Mouse (Mus musculus): Measurements from ENCODE around the gene Gm49369.
A peak's percentile ranks its signal among the peaks of the same experiment; 100 is the strongest.

Gene Gm49369

GRCm38 (mm10) chr7:142394261-142395190 is 12.1 kb upstream of the Gm49369 start:
- DNase-seq, result no peak

DNA sequence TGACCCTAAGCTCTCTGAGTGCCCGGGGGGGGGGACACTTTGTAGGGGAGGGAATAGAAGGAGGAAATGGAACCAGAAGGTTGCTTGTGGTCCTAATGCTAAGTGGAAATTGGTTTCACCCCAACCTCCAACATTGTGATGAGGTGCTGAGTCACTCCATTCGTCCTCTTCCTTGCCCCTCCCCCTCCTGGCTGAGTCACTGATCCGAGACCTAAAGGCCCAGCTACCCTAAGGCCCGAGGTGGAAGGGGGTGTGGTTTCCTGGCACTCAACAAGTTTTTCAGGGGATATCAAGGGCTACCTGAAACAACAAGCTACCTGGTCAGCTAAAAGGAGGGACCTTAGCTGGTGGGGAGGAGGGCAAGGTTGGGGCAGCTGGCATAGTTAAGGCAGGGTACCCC is 10.7 kb upstream of the Gm49369 start:
- DNase-seq, result no peak

DNA sequence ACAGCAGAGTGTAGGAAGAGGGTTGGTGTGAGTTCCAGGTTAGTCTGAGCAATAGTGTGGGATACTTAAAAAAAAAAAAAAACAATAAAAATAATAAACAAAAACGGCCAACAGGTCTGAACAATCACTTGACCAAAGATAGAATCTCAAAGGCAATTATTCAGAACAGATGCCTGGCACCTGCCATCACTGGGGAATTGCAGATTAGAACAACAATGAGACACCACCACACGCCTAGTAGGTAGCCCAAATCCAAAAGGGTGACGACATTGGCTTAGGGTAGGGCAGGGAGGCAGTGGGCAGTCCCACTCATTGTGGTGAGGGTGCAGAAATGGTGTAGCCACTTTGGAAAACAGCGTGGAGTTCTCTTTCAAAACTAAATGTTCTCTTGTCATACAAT is 9.1 kb upstream of the Gm49369 start:
- no peak for DNase-seq

DNA sequence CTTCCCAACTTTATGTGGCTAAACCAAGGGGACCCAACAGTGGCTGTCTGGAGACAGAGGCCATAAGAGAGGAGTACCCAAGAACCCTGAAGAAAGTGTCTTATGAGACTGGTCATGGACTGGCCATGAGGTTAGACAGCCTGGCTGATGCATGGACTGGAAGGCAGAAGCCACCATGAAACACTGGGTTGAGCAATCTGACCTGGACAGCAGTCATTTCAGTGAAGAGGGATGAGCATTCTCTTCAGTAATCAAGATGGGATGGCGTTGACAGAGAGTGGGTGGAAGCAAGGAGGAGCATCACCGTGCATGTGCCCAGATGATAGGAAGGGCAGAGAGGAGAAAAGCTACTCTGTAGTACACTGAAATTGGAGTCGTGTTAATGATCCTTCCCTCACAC is 8.6 kb upstream of the Gm49369 start:
- no peak for DNase-seq

- no peak for DNase-seq
These were observed 7.6 kb upstream of the Gm49369 start for GRCm38 (mm10) chr7:142389961-142390650.

DNA sequence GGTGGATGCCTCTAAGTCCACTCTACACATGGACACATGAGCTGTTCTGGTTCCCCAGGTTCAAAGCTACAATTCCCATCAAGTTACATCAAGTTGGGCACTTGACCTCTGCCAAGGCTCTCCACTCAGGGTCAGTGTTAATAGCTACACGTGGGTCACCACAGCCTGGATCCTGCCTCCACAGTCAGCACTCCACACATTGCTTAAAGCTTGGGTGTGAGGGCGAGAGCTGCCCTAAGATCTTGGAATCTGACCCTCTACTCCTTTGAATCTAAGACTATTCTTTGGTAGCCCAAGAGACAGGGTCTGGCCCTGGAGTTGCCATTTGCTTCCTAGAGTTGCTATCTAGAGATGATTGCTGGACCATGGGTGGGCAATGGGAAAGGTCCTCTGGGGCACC is 6.3 kb upstream of the Gm49369 start:
- DNase-seq, result peak; percentile 39

DNA sequence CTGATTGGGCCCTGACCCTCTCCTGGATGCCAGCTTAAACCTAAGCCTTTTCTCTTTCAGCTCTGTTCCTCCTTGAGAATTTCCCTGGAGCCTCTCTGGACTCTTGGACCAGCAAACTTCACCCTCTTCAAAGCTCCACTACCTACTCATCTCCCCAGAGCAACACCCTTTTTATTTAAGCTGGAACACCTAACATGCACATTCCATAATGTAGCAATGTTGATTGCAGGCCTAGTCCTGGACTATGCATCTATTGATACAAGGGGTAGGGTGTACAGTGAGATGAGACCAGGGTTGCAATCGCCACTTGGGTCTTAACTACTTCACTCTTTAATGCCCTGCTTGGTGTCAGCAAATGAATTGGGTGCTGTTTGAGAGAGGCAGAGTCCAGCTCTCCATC is 5.7 kb upstream of the Gm49369 start:
- DNase-seq, result no peak

DNA sequence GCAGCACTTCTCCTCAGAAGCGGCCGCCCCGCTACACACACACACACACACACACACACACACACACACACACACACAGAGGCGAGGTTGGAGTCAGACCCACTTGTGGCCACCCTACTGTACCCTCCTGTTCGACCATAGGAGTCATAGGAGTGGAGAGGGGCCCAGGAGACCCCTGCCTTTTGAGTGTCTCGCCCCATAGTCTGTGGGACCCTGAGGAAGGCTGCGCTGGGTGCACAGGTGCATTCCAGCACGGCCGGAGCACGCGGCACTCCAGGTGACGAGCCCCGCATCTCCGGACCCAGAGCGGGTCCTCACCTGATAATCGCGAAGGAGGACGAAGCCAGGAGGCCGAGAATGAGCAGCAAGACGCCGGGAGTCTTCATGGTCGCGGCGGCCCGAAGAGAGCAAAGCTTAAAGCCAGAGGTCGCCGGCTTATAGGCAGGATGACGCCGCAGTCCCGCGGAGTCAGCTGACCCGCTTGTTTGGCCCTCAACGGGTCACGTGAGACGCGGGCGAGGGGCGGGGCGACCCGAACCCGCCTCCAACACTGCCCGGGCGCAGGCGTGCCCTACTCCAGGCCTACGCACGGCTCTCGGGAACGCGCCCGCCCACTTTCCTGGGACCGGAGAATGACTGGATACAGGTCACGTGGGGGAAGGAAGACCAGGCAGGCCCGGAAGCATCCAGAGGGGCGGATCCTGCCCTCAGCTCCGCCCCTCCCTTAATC is 5.1 kb upstream of the Gm49369 start, which contains the start of gene Ctsd:
Gene Ctsd (minus strand): TSS at position 620 of the 730 bp plus-strand sequence.
- peak; percentile 99 for DNase-seq

DNA sequence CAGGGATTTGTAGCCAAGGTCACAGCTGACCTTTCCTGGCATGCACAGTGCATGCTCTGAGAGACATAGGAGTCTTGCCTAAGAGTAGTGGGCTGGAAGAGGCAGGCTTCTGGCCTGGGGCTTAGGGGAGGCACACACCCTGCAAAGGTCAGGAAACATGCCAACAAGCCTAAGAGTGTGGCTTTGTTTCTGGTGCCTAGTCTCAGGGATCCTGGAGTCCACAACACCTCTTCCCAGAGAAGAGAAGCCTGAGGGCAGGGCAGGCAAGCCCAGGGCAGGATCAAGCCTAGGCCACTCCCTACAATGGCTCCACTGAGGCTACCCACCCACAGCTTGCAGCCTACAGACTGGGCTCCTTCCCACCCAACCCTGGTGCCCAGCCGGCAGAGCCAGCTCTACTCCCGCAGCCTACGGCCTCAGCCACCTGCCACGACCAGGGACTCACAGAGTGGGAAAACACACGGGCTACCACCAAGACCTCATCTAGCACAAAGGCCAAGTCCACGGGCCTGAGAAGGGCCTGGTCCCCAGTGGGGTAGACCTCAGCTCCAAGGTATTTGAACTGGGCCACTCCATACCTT is 4.2 kb upstream of the Gm49369 start:
- DNase-seq, result peak; percentile 57

DNA sequence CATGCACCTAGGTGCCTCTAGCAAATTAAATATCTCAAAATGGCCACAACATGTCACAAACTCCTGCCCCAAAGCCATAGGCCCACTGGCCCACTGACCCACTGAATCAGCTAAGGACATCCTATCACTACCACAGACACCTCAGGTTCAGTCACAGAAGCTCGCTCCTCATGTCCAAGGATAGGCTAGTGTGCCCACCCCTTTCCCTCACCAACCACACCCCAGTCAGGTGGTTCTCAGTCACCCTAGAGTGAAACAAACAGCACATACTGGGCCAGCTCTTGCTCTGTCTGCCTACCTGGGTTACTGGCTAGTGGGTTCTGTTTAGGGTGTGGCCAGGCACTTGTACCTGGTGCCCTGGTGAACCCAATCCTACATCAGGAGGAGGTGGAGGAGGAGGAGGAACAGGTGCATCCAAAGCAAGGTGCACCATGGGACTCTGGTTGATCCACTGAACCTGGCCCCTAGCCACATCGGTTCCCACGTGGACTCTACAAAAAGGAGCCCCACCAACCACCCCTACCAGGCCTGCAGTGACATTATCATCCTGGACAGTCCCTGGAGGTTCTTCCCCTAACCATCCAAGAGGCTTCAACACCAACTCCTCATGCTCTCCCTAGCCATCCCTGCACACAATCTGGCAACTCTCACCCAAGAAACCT is 3.4 kb upstream of the Gm49369 start:
- peak; percentile 49 for DNase-seq

DNA sequence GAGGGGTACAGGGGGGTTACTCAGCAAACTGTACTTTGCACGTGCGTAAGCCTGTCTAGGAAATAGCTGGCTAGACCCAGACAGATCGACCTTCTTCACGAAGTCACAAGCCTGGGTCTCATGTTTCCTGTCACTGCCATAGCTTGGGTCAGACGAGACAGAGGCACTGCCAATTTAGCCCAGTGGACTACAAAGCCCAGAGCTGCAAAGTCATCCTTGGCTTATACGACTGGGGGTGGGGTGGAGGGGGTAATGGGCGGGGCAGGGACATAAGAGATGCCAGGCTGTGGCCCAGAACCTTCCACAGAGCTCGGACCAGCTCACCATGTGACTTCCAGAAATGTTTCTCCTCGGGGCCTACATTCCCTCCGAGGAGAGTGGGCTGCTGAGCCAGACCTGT is 1.8 kb upstream of the Gm49369 start:
- no peak for DNase-seq

GRCm38 (mm10) chr7:142381175-142381574 is 1.3 kb downstream of the Gm49369 start:
- DNase-seq, result no peak

GRCm38 (mm10) chr7:142379186-142379585 is 3.3 kb downstream of the Gm49369 start:
- peak; percentile 21 for DNase-seq

DNA sequence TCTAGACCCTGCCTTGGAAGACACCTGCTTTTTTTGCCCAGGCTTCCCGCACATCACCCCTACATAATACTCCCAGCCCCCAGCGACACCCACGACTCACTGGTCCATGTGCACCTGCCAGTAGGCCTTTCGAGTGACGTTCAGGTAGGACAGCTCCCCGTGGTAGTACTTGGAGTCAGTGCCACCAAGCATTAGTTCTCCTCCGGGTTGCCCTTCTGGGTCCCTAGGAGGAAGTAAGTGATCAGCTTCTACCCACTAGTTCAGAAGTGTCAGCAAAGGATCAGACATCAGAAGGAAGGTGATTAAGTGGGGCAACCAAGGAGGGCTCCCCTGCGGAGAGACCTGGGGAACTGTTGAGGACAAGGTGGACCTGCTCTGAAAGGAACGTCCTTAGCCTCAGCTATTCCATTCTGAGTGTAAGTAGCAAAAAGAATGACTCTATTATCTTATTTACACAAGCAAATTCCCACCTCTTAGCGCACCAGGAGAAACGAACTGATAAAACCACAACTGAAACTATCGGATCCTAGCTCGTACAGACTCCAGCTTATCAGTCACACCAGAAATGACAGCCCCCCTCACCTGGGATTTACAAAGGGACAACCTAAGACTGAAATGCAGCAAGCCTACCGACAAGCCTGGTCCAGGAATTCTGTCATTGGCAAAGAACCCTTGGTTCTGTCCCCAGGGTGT is 5.1 kb downstream of the Gm49369 start:
- peak; percentile 31 for DNase-seq

DNA sequence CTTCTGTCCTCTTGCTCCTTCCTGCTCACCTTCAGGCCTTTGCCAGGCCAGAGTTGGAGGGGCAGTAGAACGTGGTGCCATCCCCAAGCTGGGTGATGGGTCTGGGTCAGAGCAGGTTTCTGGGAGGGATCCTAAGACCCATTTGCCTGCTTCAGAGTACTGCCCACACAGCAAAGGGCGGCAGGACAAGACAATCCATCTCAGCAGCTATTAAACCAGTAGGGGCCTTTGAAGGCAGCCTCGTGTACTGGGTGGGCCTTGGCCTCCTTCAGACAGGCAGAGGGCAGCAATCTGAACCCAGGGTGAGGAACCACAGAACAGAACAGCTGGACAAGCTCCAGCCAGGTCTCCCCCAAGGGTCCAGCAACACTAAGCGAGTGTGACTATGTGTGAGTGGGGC is 6.4 kb downstream of the Gm49369 start:
- peak; percentile 58 for DNase-seq

- peak; percentile 86 for DNase-seq
These were observed 7.2 kb downstream of the Gm49369 start for GRCm38 (mm10) chr7:142375261-142375724.

DNA sequence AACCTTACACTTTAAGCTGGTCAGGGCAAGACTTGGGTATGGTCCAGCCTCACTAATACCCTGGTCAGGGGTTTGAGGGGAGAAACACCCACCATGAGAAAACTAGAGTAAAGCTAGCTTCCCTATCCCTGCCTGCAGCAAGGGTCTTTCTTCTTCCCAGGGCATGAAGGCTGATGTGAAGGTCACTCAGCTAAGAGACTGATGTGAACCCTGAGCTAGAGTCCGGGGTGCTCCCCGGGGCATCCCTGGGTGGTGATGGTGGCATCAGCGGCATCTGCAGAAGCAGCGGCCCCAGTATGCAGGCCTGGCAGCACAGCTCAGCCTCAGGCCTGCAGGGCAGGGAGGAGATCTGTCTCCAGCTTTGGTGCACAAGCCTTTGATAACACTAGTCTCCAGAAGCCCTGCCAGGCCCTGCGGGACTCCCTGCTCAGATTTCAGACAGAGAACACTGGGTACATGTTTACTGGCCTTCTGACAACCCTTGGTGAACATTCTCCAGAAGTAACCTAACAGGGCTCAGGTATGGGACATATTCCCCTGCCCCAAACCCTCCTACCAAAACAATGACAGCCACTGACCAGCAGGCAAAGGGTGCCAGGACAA is 8.0 kb downstream of the Gm49369 start:
- peak; percentile 65 for DNase-seq

GRCm38 (mm10) chr7:142373641-142374412 is 8.6 kb downstream of the Gm49369 start, which contains the start of gene Ifitm10:
Ifitm10 (minus strand) TSS chr7:142373753.
- DNase-seq, result peak; percentile 58

DNA sequence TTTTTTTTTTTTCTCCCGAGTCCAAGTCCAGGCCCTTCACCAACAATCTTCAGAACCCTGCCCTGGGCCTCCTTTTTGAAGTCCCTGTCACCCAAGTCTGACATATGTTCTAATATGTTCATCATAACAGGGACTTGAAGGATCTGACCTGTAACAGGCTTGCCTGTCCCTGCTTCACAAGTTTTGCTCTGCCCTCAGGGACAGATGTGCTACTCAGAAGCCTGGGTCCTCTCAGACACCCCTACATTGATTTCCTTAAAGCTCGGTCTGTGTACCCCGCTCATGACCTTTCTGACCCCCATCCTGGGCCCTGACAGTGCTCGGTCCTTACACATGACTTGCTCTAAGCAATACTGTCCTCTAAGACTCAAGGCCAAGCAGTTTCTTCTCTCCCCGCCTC is 9.4 kb downstream of the Gm49369 start:
- peak; percentile 47 for DNase-seq
